Mouse (Mus musculus) heart, postnatal 0 days (tissue): ENCODE measurements around the gene Carmil2. TPM values are rescaled to one million over a fixed set of nuclear protein-coding genes. Genes with fewer than 3 reads are reported as not detected.

Experiments
- ATAC-seq: fragments of 200-750 bp; cut with Nextera tagmentation; 2 replicates; pipeline ENCODE4 v1.8.0; 2017; ENCODE audit warnings: low read depth, moderate number of reproducible peaks, moderate library complexity; ENCODE audit not compliant: insufficient read depth
- DNase-seq: peaks from one replicate; pipeline ENCODE4 v3.0.0-alpha.2; 2016; ENCODE audit warnings: low spot score
- H3K27ac ChIP-seq: fragments of 300-500 bp; sonication (generic); 2 replicates; pipeline ENCODE4 v1.5.1; 2014; ENCODE audit warnings: low read depth, mild to moderate bottlenecking
- H3K27me3 ChIP-seq: fragments of 300-500 bp; sonication (generic); 2 replicates; pipeline ENCODE4 v1.6.1; 2014; ENCODE audit warnings: low read length, mixed read lengths; ENCODE audit not compliant: control insufficient read depth, insufficient read depth
- H3K36me3 ChIP-seq: fragments of 300-500 bp; sonication (generic); replicated peaks from 2 replicates; pipeline ENCODE4 v1.6.1; 2014; ENCODE audit warnings: low read length, mixed read lengths; ENCODE audit not compliant: control insufficient read depth, insufficient read depth
- H3K4me1 ChIP-seq: fragments of 300-500 bp; sonication (generic); 2 replicates; pipeline ENCODE4 v1.6.1; 2014; ENCODE audit warnings: antibody characterized with exemption; ENCODE audit not compliant: control insufficient read depth, insufficient read depth
- H3K4me2 ChIP-seq: fragments of 300-500 bp; sonication (generic); 2 replicates; pipeline ENCODE4 v1.6.1; 2014; ENCODE audit warnings: low read depth, mild to moderate bottlenecking, low read length, moderate library complexity
- H3K4me3 ChIP-seq: fragments of 300-500 bp; sonication (generic); 2 replicates; pipeline ENCODE4 v1.5.1; 2014; ENCODE audit warnings: low read depth, low read length
- H3K9ac ChIP-seq: fragments of 300-500 bp; sonication (generic); replicated peaks from 2 replicates; pipeline ENCODE4 v1.6.1; 2014; ENCODE audit warnings: low read depth, low read length, mixed read lengths
- H3K9me3 ChIP-seq: fragments of 300-500 bp; sonication (generic); replicated peaks from 2 replicates; pipeline ENCODE4 v1.6.1; 2016; ENCODE audit warnings: low read length; ENCODE audit not compliant: control insufficient read depth
- CTCF ChIP-seq: IDR thresholded peaks from 2 replicates; pipeline ENCODE4 v1.5.1; 2016; ENCODE audit warnings: antibody characterized with exemption, control low read depth, low read depth
- EP300 ChIP-seq: IDR thresholded peaks from 2 replicates; pipeline ENCODE4 v1.6.1; 2016; ENCODE audit warnings: antibody characterized with exemption, low read depth
- WGBS: fragments of 180-500 bp; shearing (Covaris S2); extraction: QIAGEN DNeasy Blood & Tissue Kit; methylation state at CpG from one replicate; pipeline ENCODE4 v1.1.7; 2014; 5-methylcytosine and 5-hydroxymethylcytosine counted together
- polyA plus RNA-seq: library from polyadenylated mRNA; unstranded; fragments of >200 nt; fragmentation: Nextera tagmentation; extraction: Ambion mirVana; gene quantifications from 2 replicates; pipeline ENCODE4 v1.2.1, GENCODE M21; 2015
- total RNA-seq: library from RNA; depleted of rRNA; stranded (reverse); fragments of >200 nt; gene quantifications from 2 replicates; pipeline ENCODE4 v1.2.3, GENCODE M21; 2014; ENCODE audit warnings: low replicate concordance

The Carmil2 gene
- total and polyA plus RNA-seq, 2 experiments from 2014 or later, result 0.05 to 1.3 TPM

GRCm38 (mm10) chr8:105714139-105714538, 28.1 kb downstream of the Carmil2 start:
- H3K27ac ChIP-seq, result no peak overlapping the region
- ATAC-seq, result peak; percentile 56
- TF ChIP-seq EP300, result no peak
- peak; percentile 88 for TF ChIP-seq CTCF

GRCm38 (mm10) chr8:105715042-105715441, 29.0 kb downstream of the Carmil2 start:
- H3K36me3 ChIP-seq, result peaks cover 6% of the 10 kb centered on the region; the same call in 1 of the 2 replicates
- 58% methylated on average over 6 of the region's 6 CpGs for WGBS
- no peaks in the 10 kb centered on the region for H3K27me3 ChIP-seq
- H3K27ac ChIP-seq, result peak overlapping the region; percentile 70
- no peak for TF ChIP-seq CTCF
- TF ChIP-seq EP300, result 0 out of 2 replicates have a peak, but pooled peaks have one; percentile 17
- no peaks in the 10 kb centered on the region for H3K4me1 ChIP-seq
- H3K4me2 ChIP-seq, result no peak overlapping the region
- ATAC-seq (no peak), DNase-seq (no peak)
- no peak overlapping the region for H3K9ac ChIP-seq
- no peaks in the 10 kb centered on the region for H3K9me3 ChIP-seq
- H3K4me3 ChIP-seq, result no peak overlapping the region

More at GRCm38 (mm10) chr8:105714139-105714538, 28.1 kb downstream of the Carmil2 start:
- peaks cover 6% of the 10 kb centered on the region; the same call in 1 of the 2 replicates for H3K36me3 ChIP-seq
- H3K4me1 ChIP-seq, result no peaks in the 10 kb centered on the region
- DNase-seq, result peak; percentile 69
- no peak overlapping the region for H3K4me3 ChIP-seq
- no peak overlapping the region for H3K4me2 ChIP-seq
- H3K9me3 ChIP-seq, result no peaks in the 10 kb centered on the region
- no peak overlapping the region for H3K9ac ChIP-seq
- 5% methylated on average over 3 of the region's 3 CpGs for WGBS
- H3K27me3 ChIP-seq, result no peaks in the 10 kb centered on the region

- Histone ChIP-seq H3K4me1 (no peaks in the 10 kb centered on the region), H3K4me3 (no peak overlapping the region), H3K9ac (no peak overlapping the region), H3K27me3 (no peaks in the 10 kb centered on the region), H3K36me3 (peaks cover 6% of the 10 kb centered on the region; the same call in 1 of the 2 replicates), H3K4me2 (no peak overlapping the region), H3K27ac (no peak overlapping the region), H3K9me3 (no peaks in the 10 kb centered on the region)
- DNase-seq, result no peak
- ATAC-seq, result no peak
- TF ChIP-seq EP300 (no peak), CTCF (0 out of 2 replicates have a peak, but pooled peaks have one; percentile 3)
- 89% methylated on average over 15 of the region's 15 CpGs for WGBS
These were observed 30.4 kb downstream of the Carmil2 start for GRCm38 (mm10) chr8:105716302-105716945.

- Histone ChIP-seq H3K27ac (no peak overlapping the region), H3K9me3 (no peaks in the 10 kb centered on the region), H3K9ac (no peak overlapping the region), H3K4me1 (no peaks in the 10 kb centered on the region), H3K27me3 (no peaks in the 10 kb centered on the region), H3K4me2 (no peak overlapping the region), H3K36me3 (peaks cover 14% of the 10 kb centered on the region; the same call in 1 of the 2 replicates), H3K4me3 (no peak overlapping the region)
- ATAC-seq, result no peak
- no peak for DNase-seq
- 76% methylated on average over 4 of the region's 4 CpGs for WGBS
- TF ChIP-seq EP300 (no peak), CTCF (no peak)
These were observed 33.6 kb downstream of the Carmil2 start for GRCm38 (mm10) chr8:105719637-105720036.

- H3K4me3 ChIP-seq, result no peak overlapping the region
- H3K27me3 ChIP-seq, result no peaks in the 10 kb centered on the region
- H3K4me2 ChIP-seq, result no peak overlapping the region
- H3K4me1 ChIP-seq, result no peaks in the 10 kb centered on the region
- no peaks in the 10 kb centered on the region for H3K9me3 ChIP-seq
- TF ChIP-seq EP300 (no peak), CTCF (no peak)
- ATAC-seq (no peak), DNase-seq (no peak)
- H3K9ac ChIP-seq, result no peak overlapping the region
- 0 out of 2 replicates have a peak, but pooled peaks cover 10% of the 10 kb centered on the region for H3K36me3 ChIP-seq
- 89% methylated on average over 9 of the region's 9 CpGs for WGBS
- no peak overlapping the region for H3K27ac ChIP-seq
These were observed 36.8 kb downstream of the Carmil2 start for GRCm38 (mm10) chr8:105722861-105723260.

GRCm38 (mm10) chr8:105725726-105726125, 39.7 kb downstream of the Carmil2 start:
- TF ChIP-seq EP300 (no peak), CTCF (no peak)
- no peak for DNase-seq
- 76% methylated on average over 5 of the region's 5 CpGs for WGBS
- no peak overlapping the region for H3K4me3 ChIP-seq
- H3K4me2 ChIP-seq, result no peak overlapping the region
- H3K9ac ChIP-seq, result no peak overlapping the region
- no peak overlapping the region for H3K27ac ChIP-seq
- H3K27me3 ChIP-seq, result no peaks in the 10 kb centered on the region
- H3K36me3 ChIP-seq, result 0 out of 2 replicates have a peak, but pooled peaks cover 12% of the 10 kb centered on the region
- ATAC-seq, result no peak
- H3K4me1 ChIP-seq, result no peaks in the 10 kb centered on the region
- no peaks in the 10 kb centered on the region for H3K9me3 ChIP-seq
